Mouse (Mus musculus) limb, embryonic 13.5 days (tissue): Measurements from ENCODE around the gene Acot8. TPM values are rescaled to one million over a fixed set of nuclear protein-coding genes. Genes with fewer than 3 reads are reported as not detected.
"Not testable (repeated sequence)": the region's sequence is repeated elsewhere in the genome, so short reads cannot be mapped to it uniquely, and the experiment has no call there.

Experiments
- ATAC-seq: fragments of 200-750 bp; cut with Nextera tagmentation; 2 replicates; pipeline ENCODE4 v1.8.0; 2017; ENCODE audit warnings: low read depth, moderate number of reproducible peaks, moderate TSS enrichment; ENCODE audit not compliant: low FRiP score
- H3K27ac ChIP-seq: fragments of 300-500 bp; sonication (generic); 2 replicates; pipeline ENCODE4 v1.5.1; 2015; ENCODE audit warnings: inconsistent platforms, mild to moderate bottlenecking, moderate library complexity
- H3K27me3 ChIP-seq: fragments of 300-500 bp; sonication (generic); 2 replicates; pipeline ENCODE4 v1.6.1; 2015; ENCODE audit warnings: mild to moderate bottlenecking, inconsistent platforms
- H3K36me3 ChIP-seq: fragments of 300-500 bp; sonication (generic); 2 replicates; pipeline ENCODE4 v1.6.1; 2015; ENCODE audit warnings: inconsistent platforms, mild to moderate bottlenecking, moderate library complexity
- H3K4me1 ChIP-seq: fragments of 300-500 bp; sonication (generic); 2 replicates; pipeline ENCODE4 v1.6.1; 2015; ENCODE audit warnings: inconsistent platforms
- H3K4me2 ChIP-seq: fragments of 300-500 bp; sonication (generic); replicated peaks from 2 replicates; pipeline ENCODE4 v1.6.1; 2015; ENCODE audit warnings: inconsistent platforms, mild to moderate bottlenecking, moderate library complexity
- H3K4me3 ChIP-seq: fragments of 300-500 bp; sonication (generic); 2 replicates; pipeline ENCODE4 v1.5.1; 2015; ENCODE audit warnings: moderate library complexity, mild to moderate bottlenecking, inconsistent platforms
- H3K9ac ChIP-seq: fragments of 300-500 bp; sonication (generic); 2 replicates; pipeline ENCODE4 v1.6.1; 2015; ENCODE audit warnings: mild to moderate bottlenecking, inconsistent platforms
- H3K9me3 ChIP-seq: fragments of 300-500 bp; sonication (generic); 2 replicates; pipeline ENCODE4 v1.6.1; 2016; ENCODE audit warnings: inconsistent platforms
- WGBS: fragments of 180-500 bp; shearing (Covaris S2); methylation state at CpG from one replicate; pipeline ENCODE4 v1.1.7; 2015; 5-methylcytosine and 5-hydroxymethylcytosine counted together
- polyA plus RNA-seq: library from polyadenylated mRNA; unstranded; fragments of >200 nt; fragmentation: Nextera tagmentation; extraction: Ambion mirVana; gene quantifications from 2 replicates; pipeline ENCODE4 v1.2.1, GENCODE M21; 2015

Acot8 gene
- polyA plus RNA-seq, 1 experiment from 2014 or later: 17.5 TPM

DNA sequence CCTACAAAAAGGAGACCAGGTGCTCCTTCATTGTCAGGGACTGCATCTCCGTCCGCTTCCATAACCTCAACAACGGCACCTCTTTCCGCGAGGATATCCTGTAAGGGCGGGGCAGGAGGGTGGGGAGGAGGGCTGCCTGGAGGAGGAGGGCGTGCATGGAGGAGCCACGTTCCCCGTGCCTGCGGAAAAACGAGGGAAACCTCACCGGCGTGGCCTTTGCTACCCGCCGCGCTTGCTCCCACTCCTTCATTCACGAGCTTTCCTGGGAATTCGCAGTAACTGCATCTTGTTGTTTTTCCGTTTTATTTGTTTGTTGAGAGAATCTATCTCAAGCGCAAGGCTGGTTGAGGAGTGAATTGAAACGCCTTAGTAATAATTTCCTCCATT lies 643 bp upstream of the Acot8 start:
- H3K36me3 ChIP-seq: peaks cover 32% of the 10 kb centered on the region
- peaks cover 12% of the 10 kb centered on the region for H3K4me1 ChIP-seq
- H3K27ac ChIP-seq: no peak overlapping the region
- peak overlapping the region; percentile 74 for H3K9ac ChIP-seq
- 2% methylated on average over 21 of the region's 21 CpGs for WGBS
- H3K4me2 ChIP-seq: peak overlapping the region; percentile 84
- peak; percentile 17; the same call in 1 of the 2 replicates for ATAC-seq
- peak overlapping the region; percentile 75 for H3K4me3 ChIP-seq
- no peaks in the 10 kb centered on the region for H3K9me3 ChIP-seq
- no peaks in the 10 kb centered on the region for H3K27me3 ChIP-seq

DNA sequence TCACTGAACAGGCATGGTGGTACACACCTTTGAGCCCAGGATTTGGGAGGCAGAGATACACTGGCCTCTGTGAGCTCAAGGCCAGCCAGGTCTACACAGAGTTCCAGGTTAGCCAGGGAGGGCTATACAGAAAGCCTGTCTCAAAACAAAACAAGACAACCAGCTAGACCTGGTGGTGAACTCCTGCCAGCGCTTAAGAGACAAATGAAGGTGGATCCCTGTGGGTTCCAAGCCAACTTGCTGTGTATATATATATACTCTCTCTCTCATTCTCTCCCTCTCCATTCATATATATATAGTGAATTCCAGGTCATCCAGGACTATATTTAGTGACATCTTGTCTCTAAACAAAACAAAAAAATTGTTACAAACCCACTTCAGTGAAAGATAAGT lies 765 bp downstream of the Acot8 start:
- no peaks in the 10 kb centered on the region for H3K27me3 ChIP-seq
- peak overlapping the region; percentile 75 for H3K4me3 ChIP-seq
- peak overlapping the region; percentile 70 for H3K4me2 ChIP-seq
- 56% methylated on average over 1 of the region's 1 CpGs for WGBS
- no peak for ATAC-seq
- peaks cover 12% of the 10 kb centered on the region for H3K4me1 ChIP-seq
- peaks cover 42% of the 10 kb centered on the region for H3K36me3 ChIP-seq
- H3K9ac ChIP-seq: peak overlapping the region; percentile 83
- no peaks in the 10 kb centered on the region for H3K9me3 ChIP-seq
- no peak overlapping the region for H3K27ac ChIP-seq

DNA sequence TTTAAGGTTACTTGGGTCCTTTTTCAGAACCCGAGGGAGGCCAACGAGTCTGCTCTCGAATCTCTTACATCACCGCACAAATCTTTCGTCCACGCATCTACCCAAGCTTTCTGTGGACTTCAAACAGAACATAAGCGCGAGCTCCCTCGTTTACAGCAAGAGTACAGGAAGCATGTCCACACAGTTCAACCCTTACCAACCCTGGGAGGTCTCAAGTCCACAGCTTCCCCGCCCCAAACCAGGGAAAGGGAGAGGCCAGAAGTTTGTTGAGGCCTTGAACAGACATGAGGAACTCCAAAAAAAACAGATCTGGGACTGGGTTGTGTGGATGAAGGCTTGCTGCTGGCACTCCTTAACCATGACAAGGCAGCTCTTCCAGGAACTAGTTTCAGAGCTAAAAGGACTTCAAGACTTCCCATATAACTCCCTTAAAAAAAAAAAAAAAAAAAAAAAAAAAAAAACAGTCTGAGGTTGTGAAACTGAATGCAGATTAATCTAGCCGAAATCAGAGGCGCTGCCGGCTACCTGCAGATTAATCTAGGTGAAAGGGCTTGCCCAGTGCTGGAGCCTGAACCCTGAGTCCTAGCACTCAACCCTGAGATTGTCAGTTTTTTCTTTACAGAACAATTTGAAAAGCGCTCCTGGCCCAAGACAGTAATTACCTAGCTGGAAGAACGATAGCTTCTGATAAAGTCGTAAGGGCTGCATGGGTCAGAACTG lies 1.3 kb downstream of the Acot8 start:
- Histone ChIP-seq H3K4me1 (peaks cover 12% of the 10 kb centered on the region), H3K27me3 (no peaks in the 10 kb centered on the region), H3K36me3 (peaks cover 44% of the 10 kb centered on the region), H3K9me3 (no peaks in the 10 kb centered on the region), H3K4me2 (peak overlapping the region; percentile 70), H3K4me3 (peak overlapping the region; percentile 75), H3K27ac (no peak overlapping the region), H3K9ac (peak overlapping the region; percentile 83)
- no peak for ATAC-seq
- 89% methylated on average over 16 of the region's 16 CpGs for WGBS

DNA sequence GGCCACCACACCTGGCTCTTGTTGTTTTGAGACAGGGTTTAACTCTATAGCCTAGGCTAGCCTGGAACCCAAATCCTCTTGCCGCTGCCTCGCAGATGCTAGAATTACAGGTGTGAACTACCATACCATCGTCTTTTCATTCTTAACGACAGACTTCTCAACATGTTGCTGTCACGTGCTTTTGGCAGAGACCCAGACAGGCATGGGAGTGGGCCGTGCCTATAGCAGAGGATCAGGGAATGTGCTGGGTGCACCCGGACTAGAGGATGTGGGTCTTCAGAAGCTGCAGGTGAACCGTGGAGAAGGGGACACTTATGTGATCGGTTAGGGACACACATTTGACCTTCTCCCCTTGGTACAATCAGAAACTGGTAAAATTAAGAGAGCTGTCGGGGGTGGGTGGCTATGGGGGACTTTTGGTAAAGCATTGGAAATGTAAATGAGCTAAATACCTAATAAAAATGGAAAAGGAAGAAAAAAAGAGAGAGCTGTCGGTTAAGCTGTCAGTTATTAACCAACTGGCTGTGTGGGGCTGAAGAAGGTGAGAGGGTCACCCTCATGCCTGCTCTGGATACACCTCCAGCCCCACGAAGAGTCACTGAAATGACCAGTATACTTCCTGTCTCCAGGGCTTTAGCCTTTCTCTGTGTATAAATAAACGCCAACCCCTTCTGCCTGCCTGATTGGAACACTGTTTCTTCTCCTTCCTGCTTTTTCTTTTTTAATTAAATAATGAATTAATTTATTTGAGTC lies 4.3 kb downstream of the Acot8 start:
- WGBS: 92% methylated on average over 13 of the region's 13 CpGs
- H3K9ac ChIP-seq: no peak overlapping the region
- no peaks in the 10 kb centered on the region for H3K9me3 ChIP-seq
- H3K27me3 ChIP-seq: no peaks in the 10 kb centered on the region
- no peak overlapping the region for H3K4me3 ChIP-seq
- peaks cover 67% of the 10 kb centered on the region for H3K36me3 ChIP-seq
- ATAC-seq: no peak
- H3K4me1 ChIP-seq: peaks cover 12% of the 10 kb centered on the region
- H3K27ac ChIP-seq: no peak overlapping the region
- no peak overlapping the region for H3K4me2 ChIP-seq

DNA sequence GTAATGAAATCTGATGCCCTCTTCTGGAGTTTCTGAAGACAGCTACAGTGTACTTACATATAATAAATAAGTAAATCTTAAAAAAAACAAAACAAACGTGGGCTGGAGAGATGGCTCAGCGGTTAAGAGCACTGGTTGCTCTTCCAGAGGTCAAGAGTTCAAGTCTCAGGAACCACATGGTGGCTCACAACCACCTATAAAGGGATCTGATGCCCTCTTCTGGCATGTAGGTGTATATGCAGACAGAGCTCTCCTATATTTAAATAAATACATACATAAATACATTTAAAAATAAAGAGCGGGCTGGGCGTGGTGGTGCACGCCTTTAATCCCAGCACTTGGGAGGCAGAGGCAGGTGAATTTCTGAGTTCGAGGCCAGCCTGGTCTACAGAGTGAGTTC lies 6.1 kb downstream of the Acot8 start:
- not testable (repeated sequence) for H3K9me3 ChIP-seq, H3K4me1 ChIP-seq, H3K4me2 ChIP-seq, H3K4me3 ChIP-seq, ATAC-seq, H3K27ac ChIP-seq, H3K27me3 ChIP-seq, H3K9ac ChIP-seq
- WGBS: 86% methylated on average over 6 of the region's 6 CpGs
- H3K36me3 ChIP-seq: peaks cover 79% of the 10 kb centered on the region

DNA sequence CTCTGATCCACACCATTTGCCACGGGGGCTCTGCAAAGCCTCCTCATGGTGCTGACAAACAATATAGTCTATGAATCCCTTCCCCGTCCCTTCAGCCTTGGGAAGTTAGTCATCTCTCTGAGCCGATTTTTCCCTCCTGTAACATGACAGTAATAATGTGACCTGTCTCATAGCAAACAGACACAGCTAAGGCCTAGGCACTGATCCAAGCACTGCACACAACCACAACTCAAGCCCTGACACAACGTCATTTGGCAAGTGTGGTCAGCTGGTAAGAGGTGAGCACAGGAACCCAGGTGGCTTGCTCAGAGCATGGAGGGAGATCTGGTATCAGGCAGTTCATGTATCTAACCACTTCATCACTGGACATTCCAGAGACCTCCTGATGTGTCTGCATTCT lies 8.8 kb downstream of the Acot8 start:
- 79% methylated on average over 4 of the region's 4 CpGs for WGBS
- no peak overlapping the region for H3K4me2 ChIP-seq
- no peak overlapping the region for H3K4me3 ChIP-seq
- no peaks in the 10 kb centered on the region for H3K27me3 ChIP-seq
- H3K36me3 ChIP-seq: peaks cover 86% of the 10 kb centered on the region
- ATAC-seq: no peak
- no peaks in the 10 kb centered on the region for H3K9me3 ChIP-seq
- H3K4me1 ChIP-seq: no peaks in the 10 kb centered on the region
- no peak overlapping the region for H3K27ac ChIP-seq
- no peak overlapping the region for H3K9ac ChIP-seq

DNA sequence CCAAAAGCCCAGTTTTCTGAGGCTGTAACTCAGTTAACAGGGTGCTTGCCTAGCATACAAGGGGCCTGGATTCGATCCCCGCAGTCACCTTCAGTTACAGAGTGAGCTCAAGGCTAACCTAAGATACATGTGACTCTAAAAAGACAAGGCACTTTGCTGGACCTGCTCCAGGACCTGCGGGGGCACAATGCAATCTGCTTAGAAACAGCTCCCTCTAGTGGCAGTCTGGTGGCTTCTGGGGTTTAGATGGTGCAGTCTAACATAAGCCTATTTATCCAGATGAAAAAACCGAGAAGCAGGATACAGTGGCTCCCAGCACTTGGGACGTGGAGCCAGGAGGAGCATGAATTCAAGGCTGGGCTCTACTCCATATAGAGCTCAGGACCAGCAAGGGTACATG lies 10.4 kb downstream of the Acot8 start:
- 41% methylated on average over 5 of the region's 5 CpGs for WGBS
- Histone ChIP-seq H3K9ac (no peak overlapping the region), H3K36me3 (peaks cover 80% of the 10 kb centered on the region), H3K4me3 (no peak overlapping the region), H3K4me1 (no peaks in the 10 kb centered on the region), H3K9me3 (no peaks in the 10 kb centered on the region), H3K4me2 (no peak overlapping the region), H3K27me3 (no peaks in the 10 kb centered on the region), H3K27ac (no peak overlapping the region)
- peak; percentile 57; the same call in 1 of the 2 replicates for ATAC-seq

DNA sequence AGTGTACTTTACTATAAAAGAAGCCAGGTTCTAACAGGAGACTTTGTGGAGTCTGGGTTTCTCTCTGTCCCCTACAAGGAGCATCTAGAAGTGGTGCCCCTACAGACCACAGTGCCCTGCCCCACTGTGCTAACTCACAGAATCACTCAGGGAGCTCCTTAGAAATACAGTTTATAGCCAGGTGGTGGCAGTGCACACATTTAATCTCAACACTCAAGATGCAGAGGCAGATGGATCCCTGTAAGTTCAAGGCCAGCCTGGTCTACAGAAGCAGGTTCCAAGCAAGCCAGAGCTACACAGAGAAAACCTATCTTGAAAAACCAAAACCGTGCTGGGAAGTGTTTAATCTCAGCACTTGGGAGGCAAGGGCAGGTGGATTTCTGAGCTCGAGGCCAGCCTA lies 10.9 kb downstream of the Acot8 start:
- H3K9me3 ChIP-seq: no peaks in the 10 kb centered on the region
- H3K4me3 ChIP-seq: no peak overlapping the region
- H3K27ac ChIP-seq: no peak overlapping the region
- no peak for ATAC-seq
- no peaks in the 10 kb centered on the region for H3K27me3 ChIP-seq
- no peaks in the 10 kb centered on the region for H3K4me1 ChIP-seq
- WGBS: 91% methylated on average over 2 of the region's 2 CpGs
- H3K36me3 ChIP-seq: peaks cover 79% of the 10 kb centered on the region
- H3K4me2 ChIP-seq: no peak overlapping the region
- no peak overlapping the region for H3K9ac ChIP-seq

DNA sequence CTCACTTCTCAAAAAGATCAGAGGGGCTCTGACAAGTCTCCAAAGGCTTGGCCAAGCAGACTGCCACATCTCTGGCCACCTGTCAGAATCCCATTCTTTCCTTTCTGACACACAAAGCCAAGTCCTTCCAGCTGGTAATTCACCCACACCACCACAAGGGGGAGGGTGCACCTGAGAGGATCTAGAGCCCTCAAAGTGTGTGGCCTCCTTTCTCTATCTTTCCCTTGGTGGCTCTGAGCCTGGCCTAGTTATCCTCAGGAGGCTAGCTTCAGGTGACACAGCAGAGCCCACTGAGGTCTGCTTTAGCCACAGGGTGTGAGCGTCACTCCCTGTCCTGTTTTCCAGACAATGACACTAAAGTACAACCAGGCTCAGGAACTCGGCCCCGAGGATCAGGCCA lies 11.4 kb downstream of the Acot8 start:
- Histone ChIP-seq H3K27me3 (no peaks in the 10 kb centered on the region), H3K27ac (no peak overlapping the region), H3K4me2 (no peak overlapping the region), H3K4me3 (no peak overlapping the region), H3K4me1 (no peaks in the 10 kb centered on the region), H3K36me3 (peaks cover 76% of the 10 kb centered on the region), H3K9ac (no peak overlapping the region), H3K9me3 (no peaks in the 10 kb centered on the region)
- no peak for ATAC-seq
- WGBS: 89% methylated on average over 3 of the region's 3 CpGs

DNA sequence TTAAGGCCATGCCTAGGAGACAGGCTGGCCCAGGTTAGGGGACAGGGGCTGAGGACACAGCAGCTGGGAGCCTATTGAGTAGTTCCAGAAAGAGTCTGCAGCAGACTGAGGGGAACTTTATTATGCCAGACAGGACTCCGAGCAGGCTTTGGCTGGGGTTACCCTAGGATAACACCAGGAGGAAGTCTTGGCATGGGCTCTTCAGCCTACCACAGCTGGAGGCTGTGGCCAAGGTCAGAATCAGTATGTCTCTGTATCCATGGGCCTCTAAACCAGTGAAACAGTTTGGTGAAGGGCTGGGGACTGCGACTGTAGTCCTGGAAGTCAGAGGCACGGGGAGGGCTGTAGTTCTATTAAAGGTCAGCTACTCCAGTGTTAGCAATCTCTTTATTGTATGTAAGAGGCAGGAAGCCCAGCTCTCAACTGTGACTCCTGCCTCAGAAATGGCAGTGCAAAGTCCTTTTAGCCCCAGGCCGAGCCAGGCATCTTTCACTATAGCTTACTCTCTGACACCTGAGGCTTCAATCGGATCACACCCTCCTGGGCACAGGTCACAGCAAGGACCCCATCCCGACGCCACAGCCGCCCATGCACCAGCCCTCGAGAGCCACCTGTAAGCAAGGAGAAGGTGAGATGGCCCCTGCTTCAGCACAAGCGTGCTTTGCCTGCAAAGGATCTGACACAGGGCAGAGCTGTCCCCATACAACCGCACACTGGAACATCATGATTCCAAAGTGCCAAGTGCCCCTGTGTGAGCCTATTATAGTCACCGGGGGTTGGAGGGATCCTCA lies 12.1 kb downstream of the Acot8 start:
- H3K9me3 ChIP-seq: no peaks in the 10 kb centered on the region
- H3K9ac ChIP-seq: no peak overlapping the region
- no peaks in the 10 kb centered on the region for H3K4me1 ChIP-seq
- H3K27me3 ChIP-seq: no peaks in the 10 kb centered on the region
- ATAC-seq: no peak
- H3K27ac ChIP-seq: no peak overlapping the region
- H3K4me2 ChIP-seq: no peak overlapping the region
- H3K36me3 ChIP-seq: peaks cover 72% of the 10 kb centered on the region
- 93% methylated on average over 12 of the region's 12 CpGs for WGBS
- H3K4me3 ChIP-seq: no peak overlapping the region

DNA sequence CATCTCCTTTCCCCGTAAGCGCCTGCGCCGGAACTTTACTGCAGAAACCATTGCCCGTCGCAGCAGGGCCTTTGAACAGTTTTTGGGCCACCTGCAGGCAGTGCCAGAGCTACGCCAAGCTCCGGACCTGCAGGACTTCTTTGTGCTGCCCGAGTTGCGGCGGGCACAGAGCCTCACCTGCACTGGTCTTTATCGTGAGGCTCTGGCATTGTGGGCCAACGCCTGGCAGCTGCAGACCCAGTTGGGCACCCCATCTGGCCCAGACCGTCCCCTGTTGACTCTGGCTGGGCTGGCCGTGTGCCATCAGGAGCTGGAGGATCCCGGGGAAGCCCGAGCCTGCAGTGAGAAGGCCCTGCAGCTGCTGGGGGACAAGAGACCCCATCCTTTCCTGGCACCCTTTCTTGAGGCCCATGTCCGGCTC lies 12.8 kb downstream of the Acot8 start:
- Histone ChIP-seq H3K27ac (no peak overlapping the region), H3K27me3 (no peaks in the 10 kb centered on the region), H3K9me3 (no peaks in the 10 kb centered on the region), H3K4me1 (peaks cover 5% of the 10 kb centered on the region), H3K9ac (no peak overlapping the region), H3K36me3 (peaks cover 69% of the 10 kb centered on the region), H3K4me2 (no peak overlapping the region), H3K4me3 (no peak overlapping the region)
- 92% methylated on average over 18 of the region's 18 CpGs for WGBS
- ATAC-seq: no peak

DNA sequence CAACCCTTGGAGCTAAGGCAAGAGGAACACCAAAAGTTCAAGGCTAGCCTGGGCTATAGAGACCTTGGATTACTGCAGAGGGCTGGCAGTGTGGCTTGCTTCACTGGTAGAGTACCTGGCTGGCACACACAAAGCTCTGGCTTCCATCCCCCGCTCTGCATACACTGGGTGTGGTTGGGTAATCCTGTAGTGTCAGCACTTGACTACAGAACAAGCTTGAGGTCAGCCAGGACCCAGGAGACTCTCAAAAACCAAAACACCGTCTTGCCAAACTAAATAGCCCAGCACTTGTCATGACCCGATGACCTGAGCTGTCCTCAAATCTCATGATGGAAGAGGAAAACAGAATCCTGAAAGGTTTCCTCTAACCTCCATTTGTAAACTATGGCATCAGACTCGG lies 14.2 kb downstream of the Acot8 start:
- peaks cover 11% of the 10 kb centered on the region for H3K4me1 ChIP-seq
- 82% methylated on average over 4 of the region's 4 CpGs for whole genome bisulfite sequencing

More for the DNA sequence above, 14.2 kb downstream of the Acot8 start:
- no peak overlapping the region for H3K4me3 ChIP-seq
- no peak for ATAC-seq
- H3K27ac ChIP-seq: no peak overlapping the region
- no peak overlapping the region for H3K4me2 ChIP-seq
- peaks cover 55% of the 10 kb centered on the region for H3K36me3 ChIP-seq
- H3K9ac ChIP-seq: no peak overlapping the region
- no peaks in the 10 kb centered on the region for H3K27me3 ChIP-seq
- H3K9me3 ChIP-seq: no peaks in the 10 kb centered on the region
